Mouse (Mus musculus): ENCODE data around the gene Rala. TPM values are rescaled to one million over a fixed set of nuclear protein-coding genes. Genes with fewer than 3 reads are reported as not detected.

Rala gene
- polyA plus RNA-seq, 2 experiments = 48.5 to 97.8 TPM

DNA sequence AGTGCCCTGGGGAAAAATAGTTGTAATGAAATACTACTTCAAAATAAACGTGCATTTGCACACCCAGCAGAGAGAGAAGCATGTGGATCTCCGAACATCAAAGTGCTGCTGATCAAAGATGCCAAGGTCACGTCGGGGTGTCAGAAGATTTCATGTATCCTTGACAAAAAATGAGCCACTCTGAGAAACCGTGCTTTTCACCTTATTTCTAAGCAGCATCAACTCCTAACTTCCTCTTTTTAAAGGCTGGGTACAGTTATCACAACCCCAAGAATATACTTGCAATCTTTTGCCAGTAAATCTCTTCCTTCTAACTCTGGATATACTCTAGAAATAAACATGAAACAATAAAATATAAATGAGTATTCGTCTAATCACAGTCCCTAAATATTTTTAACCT lies 1.7 kb downstream of the Rala start:
- ATAC-seq (ENCODE audit: low FRiP score, low read depth) (no peak), DNase-seq (ENCODE audit: low spot score) (no peak)
- Histone ChIP-seq H3K9ac (ENCODE audit: low read depth, low read length, severe bottlenecking) (no peak overlapping the region), H3K9me3 (ENCODE audit: control insufficient read depth, low read length) (no peaks in the 10 kb centered on the region), H3K4me1 (ENCODE audit: control insufficient read depth, insufficient read depth, low read length) (peaks cover 5% of the 10 kb centered on the region; the same call in 1 of the 2 replicates), H3K4me2 (replicated peaks; ENCODE audit: low read depth, low read length, severe bottlenecking) (peak overlapping the region; percentile 67; the same call in 1 of the 2 replicates), H3K27ac (replicated peaks; ENCODE audit: low read depth, low read length) (no peak overlapping the region), H3K4me3 (replicated peaks; ENCODE audit: low read length) (no peak overlapping the region), H3K27me3 (ENCODE audit: control insufficient read depth, insufficient read depth, low read length) (no peaks in the 10 kb centered on the region), H3K36me3 (ENCODE audit: control insufficient read depth, insufficient read depth, low read length) (no peaks in the 10 kb centered on the region)
- WGBS = 51% methylated on average over 6 of the region's 6 CpGs
- no peak for TF ChIP-seq POLR2A (IDR thresholded peaks at IDR 0.05; ENCODE audit: borderline replicate concordance, extremely low read depth, insufficient read depth, insufficient read length)

DNA sequence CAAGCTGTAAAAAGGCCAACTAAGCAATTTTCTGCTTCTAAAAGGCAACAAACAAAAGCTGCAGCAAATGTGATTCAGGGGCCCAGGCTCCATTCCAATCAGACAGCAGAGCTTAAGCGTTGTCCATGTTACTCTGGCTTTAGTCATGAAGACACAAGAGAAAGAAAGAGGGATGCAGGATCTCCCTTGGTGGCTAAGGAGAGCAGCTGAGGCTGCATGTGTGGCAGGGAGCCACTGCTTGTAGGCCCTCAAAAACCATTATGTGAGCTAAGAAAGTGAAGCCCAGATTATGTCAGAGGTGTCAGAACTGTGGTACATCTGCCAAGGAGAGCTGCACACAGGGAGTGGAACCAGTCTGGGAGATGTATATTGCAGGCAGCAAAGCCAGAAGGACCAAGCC lies 36.7 kb downstream of the Rala start:
- 0 out of 2 replicates have a peak, but pooled peaks cover 5% of the 10 kb centered on the region for H3K36me3 ChIP-seq (ENCODE audit: control insufficient read depth, insufficient read depth, low read length)
- no peak for TF ChIP-seq POLR2A (IDR thresholded peaks at IDR 0.05; ENCODE audit: borderline replicate concordance, extremely low read depth, insufficient read depth, insufficient read length)
- H3K4me1 ChIP-seq (ENCODE audit: control insufficient read depth, insufficient read depth, low read length) = no peaks in the 10 kb centered on the region
- H3K27me3 ChIP-seq (ENCODE audit: control insufficient read depth, insufficient read depth, low read length) = no peaks in the 10 kb centered on the region
- no peak overlapping the region for H3K4me3 ChIP-seq (replicated peaks; ENCODE audit: low read length)
- WGBS = 90% methylated on average over 1 of the region's 1 CpGs
- H3K9ac ChIP-seq (ENCODE audit: low read depth, low read length, severe bottlenecking) = no peak overlapping the region
- DNase-seq (ENCODE audit: low spot score) = no peak
- no peak overlapping the region for H3K4me2 ChIP-seq (replicated peaks; ENCODE audit: low read depth, low read length, severe bottlenecking)
- ATAC-seq (ENCODE audit: low FRiP score, low read depth) = no peak
- no peak overlapping the region for H3K27ac ChIP-seq (replicated peaks; ENCODE audit: low read depth, low read length)
- no peaks in the 10 kb centered on the region for H3K9me3 ChIP-seq (ENCODE audit: control insufficient read depth, low read length)

DNA sequence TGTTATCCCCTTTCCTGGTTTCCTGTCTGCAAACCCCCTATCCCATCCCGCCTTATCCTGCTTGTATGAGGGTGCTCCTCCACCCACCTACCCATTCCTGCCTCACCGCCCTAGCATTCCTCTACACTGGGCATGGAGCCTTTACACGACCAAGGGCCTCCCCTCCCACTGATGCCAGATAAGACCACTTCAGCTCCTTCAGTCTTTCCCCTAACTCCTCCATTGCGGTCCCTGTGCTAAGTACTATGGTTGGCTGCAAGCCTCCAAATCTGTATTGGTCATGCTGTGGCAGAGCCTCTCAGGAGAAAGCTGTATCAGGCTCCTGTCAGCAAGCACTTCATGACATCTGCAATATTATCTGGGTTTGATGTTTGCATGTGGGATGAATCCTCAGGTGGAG lies 42.6 kb downstream of the Rala start:
- no peak for TF ChIP-seq POLR2A (IDR thresholded peaks at IDR 0.05; ENCODE audit: borderline replicate concordance, extremely low read depth, insufficient read depth, insufficient read length)
- H3K9me3 ChIP-seq (ENCODE audit: control insufficient read depth, low read length) = no peaks in the 10 kb centered on the region
- H3K4me3 ChIP-seq (replicated peaks; ENCODE audit: low read length) = no peak overlapping the region
- ATAC-seq (ENCODE audit: low FRiP score, low read depth) = no peak
- H3K9ac ChIP-seq (ENCODE audit: low read depth, low read length, severe bottlenecking) = no peak overlapping the region
- no peak overlapping the region for H3K27ac ChIP-seq (replicated peaks; ENCODE audit: low read depth, low read length)
- H3K4me2 ChIP-seq (replicated peaks; ENCODE audit: low read depth, low read length, severe bottlenecking) = no peak overlapping the region
- WGBS = 90% methylated on average over 4 of the region's 4 CpGs
- no peaks in the 10 kb centered on the region for H3K4me1 ChIP-seq (ENCODE audit: control insufficient read depth, insufficient read depth, low read length)
- H3K36me3 ChIP-seq (ENCODE audit: control insufficient read depth, insufficient read depth, low read length) = 0 out of 2 replicates have a peak, but pooled peaks cover 6% of the 10 kb centered on the region
- no peaks in the 10 kb centered on the region for H3K27me3 ChIP-seq (ENCODE audit: control insufficient read depth, insufficient read depth, low read length)
- no peak for DNase-seq (ENCODE audit: low spot score)

DNA sequence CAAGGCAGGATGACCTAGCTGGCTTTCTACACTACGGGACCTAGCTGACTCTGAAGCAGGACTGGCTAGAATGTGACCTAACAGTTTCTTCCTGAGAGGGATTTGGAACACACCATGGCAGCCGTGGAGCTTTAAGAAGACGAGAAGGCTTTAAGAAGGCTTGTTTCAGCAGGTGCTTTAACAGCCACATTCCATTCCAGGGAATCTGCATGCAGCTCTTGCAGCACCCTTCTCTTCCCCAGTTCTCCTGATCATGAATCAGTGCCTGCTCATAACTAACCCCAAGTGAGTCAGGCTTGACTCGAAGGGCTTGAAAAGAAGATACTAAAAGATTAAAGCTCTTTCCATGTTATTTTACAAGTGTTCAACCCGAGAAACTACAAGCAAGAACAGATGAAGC lies 43.4 kb downstream of the Rala start:
- TF ChIP-seq POLR2A (IDR thresholded peaks at IDR 0.05; ENCODE audit: borderline replicate concordance, extremely low read depth, insufficient read depth, insufficient read length) = no peak
- no peak overlapping the region for H3K4me3 ChIP-seq (replicated peaks; ENCODE audit: low read length)
- DNase-seq (ENCODE audit: low spot score) (no peak), ATAC-seq (ENCODE audit: low FRiP score, low read depth) (no peak)
- H3K4me1 ChIP-seq (ENCODE audit: control insufficient read depth, insufficient read depth, low read length) = no peaks in the 10 kb centered on the region
- no peak overlapping the region for H3K4me2 ChIP-seq (replicated peaks; ENCODE audit: low read depth, low read length, severe bottlenecking)
- peaks cover 13% of the 10 kb centered on the region; the same call in 1 of the 2 replicates for H3K36me3 ChIP-seq (ENCODE audit: control insufficient read depth, insufficient read depth, low read length)
- H3K9ac ChIP-seq (ENCODE audit: low read depth, low read length, severe bottlenecking) = no peak overlapping the region
- no peaks in the 10 kb centered on the region for H3K9me3 ChIP-seq (ENCODE audit: control insufficient read depth, low read length)
- no peak overlapping the region for H3K27ac ChIP-seq (replicated peaks; ENCODE audit: low read depth, low read length)
- no peaks in the 10 kb centered on the region for H3K27me3 ChIP-seq (ENCODE audit: control insufficient read depth, insufficient read depth, low read length)
- WGBS = 69% methylated on average over 5 of the region's 5 CpGs

DNA sequence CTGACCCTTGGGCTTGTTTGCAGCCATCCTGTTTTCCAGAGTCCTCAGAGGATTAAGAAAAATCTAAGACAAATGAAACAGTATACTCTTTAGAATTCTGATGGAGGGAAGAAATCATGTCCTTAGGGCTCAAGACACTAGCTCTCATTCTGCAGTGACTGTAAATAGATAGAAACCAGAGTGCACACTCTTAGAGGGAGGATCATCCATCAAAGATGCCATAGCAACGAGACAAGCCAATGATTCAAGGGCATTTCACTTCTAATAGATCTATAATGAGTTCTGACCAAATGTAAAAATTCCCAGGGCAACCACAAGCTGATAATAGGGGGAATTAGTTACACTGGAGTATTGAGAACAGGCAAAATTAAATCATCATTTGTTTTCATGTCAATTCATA lies 47.0 kb downstream of the Rala start:
- DNase-seq (ENCODE audit: low spot score) (no peak), ATAC-seq (ENCODE audit: low FRiP score, low read depth) (no peak)
- Histone ChIP-seq H3K9me3 (ENCODE audit: control insufficient read depth, low read length) (no peaks in the 10 kb centered on the region), H3K9ac (ENCODE audit: low read depth, low read length, severe bottlenecking) (no peak overlapping the region), H3K4me2 (replicated peaks; ENCODE audit: low read depth, low read length, severe bottlenecking) (no peak overlapping the region), H3K27me3 (ENCODE audit: control insufficient read depth, insufficient read depth, low read length) (no peaks in the 10 kb centered on the region), H3K4me1 (ENCODE audit: control insufficient read depth, insufficient read depth, low read length) (no peaks in the 10 kb centered on the region), H3K36me3 (ENCODE audit: control insufficient read depth, insufficient read depth, low read length) (peaks cover 26% of the 10 kb centered on the region), H3K27ac (replicated peaks; ENCODE audit: low read depth, low read length) (no peak overlapping the region), H3K4me3 (replicated peaks; ENCODE audit: low read length) (no peak overlapping the region)
- WGBS = 71% methylated on average over 1 of the region's 1 CpGs
- no peak for TF ChIP-seq POLR2A (IDR thresholded peaks at IDR 0.05; ENCODE audit: borderline replicate concordance, extremely low read depth, insufficient read depth, insufficient read length)

DNA sequence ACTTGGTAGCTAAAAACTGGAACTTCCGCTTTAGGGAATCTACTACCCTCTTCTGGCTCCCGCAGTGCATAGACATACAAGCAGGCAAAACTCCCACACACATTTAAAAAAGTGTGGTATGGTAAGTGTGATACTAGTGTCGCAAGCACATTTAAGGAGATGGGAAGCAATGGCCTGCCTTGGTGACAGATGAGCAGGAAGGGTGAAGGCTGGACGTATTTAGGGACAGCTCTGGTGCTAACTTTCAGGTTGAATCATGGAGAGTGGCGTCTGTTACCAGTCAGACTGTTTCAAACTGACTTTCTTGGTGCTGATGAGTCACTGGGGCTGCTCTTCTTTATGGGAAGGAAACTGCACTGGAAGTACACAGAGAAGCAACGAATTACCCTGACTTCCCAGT lies 52.5 kb downstream of the Rala start:
- no peak overlapping the region for H3K27ac ChIP-seq (replicated peaks; ENCODE audit: low read depth, low read length)
- no peak for DNase-seq (ENCODE audit: low spot score)
- no peaks in the 10 kb centered on the region for H3K9me3 ChIP-seq (ENCODE audit: control insufficient read depth, low read length)
- H3K9ac ChIP-seq (ENCODE audit: low read depth, low read length, severe bottlenecking) = no peak overlapping the region
- no peak for TF ChIP-seq POLR2A (IDR thresholded peaks at IDR 0.05; ENCODE audit: borderline replicate concordance, extremely low read depth, insufficient read depth, insufficient read length)
- H3K27me3 ChIP-seq (ENCODE audit: control insufficient read depth, insufficient read depth, low read length) = no peaks in the 10 kb centered on the region
- ATAC-seq (ENCODE audit: low FRiP score, low read depth) = no peak
- H3K4me2 ChIP-seq (replicated peaks; ENCODE audit: low read depth, low read length, severe bottlenecking) = no peak overlapping the region
- 95% methylated on average over 6 of the region's 6 CpGs for WGBS
- peaks cover 72% of the 10 kb centered on the region for H3K36me3 ChIP-seq (ENCODE audit: control insufficient read depth, insufficient read depth, low read length)
- H3K4me1 ChIP-seq (ENCODE audit: control insufficient read depth, insufficient read depth, low read length) = no peaks in the 10 kb centered on the region
- no peak overlapping the region for H3K4me3 ChIP-seq (replicated peaks; ENCODE audit: low read length)
